Mouse (Mus musculus) heart, embryonic 14.5 days (tissue): ENCODE measurements at regions not wholly inside any gene's neighbourhood (a gene's known extent, or its start where the extent isn't known, plus 50 kb on each side); places are given as distances from the start of the nearest gene placed in this dataset.
A peak's percentile ranks its signal among the peaks of the same experiment; 100 is the strongest.

Source experiments
- ATAC-seq: fragments of 200-750 bp; cut with Nextera tagmentation; 2 replicates; pipeline ENCODE4 v1.8.0; 2017; ENCODE audit warnings: low read depth, moderate TSS enrichment; ENCODE audit not compliant: insufficient number of reproducible peaks, insufficient read depth, low FRiP score
- H3K27ac ChIP-seq, 2 experiments: fragments of 200-500 bp in 1 of 2; fragments of 300-500 bp in 1 of 2; sonication (generic) in 1 of 2; replicated peaks in 1 of 2; 2 replicates each; pipeline ENCODE4 v1.5.1; 2012 to 2014; ENCODE audit warnings: low read depth in 2 of 2, low read length in 2 of 2, control low read depth in 1 of 2, mild to moderate bottlenecking in 1 of 2, mixed read lengths in 1 of 2; ENCODE audit not compliant: control insufficient read depth in 1 of 2, insufficient read depth in 1 of 2
- H3K27me3 ChIP-seq: fragments of 300-500 bp; sonication (generic); 2 replicates; pipeline ENCODE4 v1.6.1; 2014; ENCODE audit warnings: mild to moderate bottlenecking, low read length, control low read depth; ENCODE audit not compliant: control insufficient read depth, insufficient read depth
- H3K36me3 ChIP-seq: fragments of 300-500 bp; sonication (generic); 2 replicates; pipeline ENCODE4 v1.6.1; 2014; ENCODE audit warnings: mild to moderate bottlenecking, control low read depth, low read length, mixed read lengths; ENCODE audit not compliant: control insufficient read depth, insufficient read depth
- H3K4me1 ChIP-seq, 2 experiments: fragments of 200-500 bp in 1 of 2; fragments of 300-500 bp in 1 of 2; sonication (generic) in 1 of 2; 2 replicates each; pipeline ENCODE4 v1.6.1; 2012 to 2014; ENCODE audit warnings: low read length in 2 of 2, control low read depth in 1 of 2, mixed read lengths in 1 of 2; ENCODE audit not compliant: control insufficient read depth in 2 of 2, insufficient read depth in 2 of 2
- H3K4me2 ChIP-seq: fragments of 300-500 bp; sonication (generic); 2 replicates; pipeline ENCODE4 v1.6.1; 2014; ENCODE audit warnings: mild to moderate bottlenecking, low read length
- H3K4me3 ChIP-seq, 2 experiments: fragments of 200-500 bp in 1 of 2; fragments of 300-500 bp in 1 of 2; sonication (generic) in 1 of 2; 2 replicates each; pipeline ENCODE4 v1.5.1; 2012 to 2014; ENCODE audit warnings: low read length in 2 of 2, mild to moderate bottlenecking in 2 of 2, control low read depth in 1 of 2, low read depth in 1 of 2, moderate library complexity in 1 of 2; ENCODE audit not compliant: control insufficient read depth in 1 of 2, insufficient read depth in 1 of 2
- H3K9ac ChIP-seq: fragments of 300-500 bp; sonication (generic); 2 replicates; pipeline ENCODE4 v1.6.1; 2014; ENCODE audit warnings: mild to moderate bottlenecking, low read length
- H3K9me3 ChIP-seq: fragments of 300-500 bp; sonication (generic); 2 replicates; pipeline ENCODE4 v1.6.1; 2016; ENCODE audit warnings: low read length, control low read depth; ENCODE audit not compliant: control insufficient read depth
- WGBS: fragments of 180-500 bp; shearing (Covaris S2); extraction: QIAGEN DNeasy Blood & Tissue Kit; methylation state at CpG from one replicate; pipeline ENCODE4 v1.1.7; 2014; 5-methylcytosine and 5-hydroxymethylcytosine counted together

DNA sequence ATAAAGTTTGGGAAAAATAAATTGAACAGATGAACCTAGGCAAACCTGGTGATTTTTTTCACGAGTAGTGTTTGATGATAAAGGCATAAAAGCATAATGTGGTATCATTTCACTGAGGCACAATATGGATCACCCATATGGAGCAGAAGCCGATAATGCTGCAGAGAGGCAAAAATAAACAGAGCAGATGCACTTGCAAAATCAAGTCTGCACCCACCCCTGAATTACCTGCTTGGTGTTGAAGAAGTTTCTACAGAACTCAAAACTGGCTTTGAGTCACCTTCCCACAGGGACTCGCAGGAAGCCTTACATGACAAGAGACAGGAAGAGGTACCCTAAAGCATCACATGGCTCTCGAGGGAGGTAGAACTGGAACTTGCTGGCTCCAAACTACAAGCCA lies 328.1 kb downstream of the Rnf144a start:
- Histone ChIP-seq H3K36me3 (no peaks in the 10 kb centered on the region), H3K4me3 (no peak overlapping the region), H3K9me3 (no peaks in the 10 kb centered on the region), H3K9ac (no peak overlapping the region), H3K4me2 (no peak overlapping the region), H3K4me1 (no peaks in the 10 kb centered on the region), H3K27me3 (no peaks in the 10 kb centered on the region), H3K27ac (no peak overlapping the region)
- no peak for ATAC-seq
- 79% methylated on average over 4 of the region's 4 CpGs for WGBS

DNA sequence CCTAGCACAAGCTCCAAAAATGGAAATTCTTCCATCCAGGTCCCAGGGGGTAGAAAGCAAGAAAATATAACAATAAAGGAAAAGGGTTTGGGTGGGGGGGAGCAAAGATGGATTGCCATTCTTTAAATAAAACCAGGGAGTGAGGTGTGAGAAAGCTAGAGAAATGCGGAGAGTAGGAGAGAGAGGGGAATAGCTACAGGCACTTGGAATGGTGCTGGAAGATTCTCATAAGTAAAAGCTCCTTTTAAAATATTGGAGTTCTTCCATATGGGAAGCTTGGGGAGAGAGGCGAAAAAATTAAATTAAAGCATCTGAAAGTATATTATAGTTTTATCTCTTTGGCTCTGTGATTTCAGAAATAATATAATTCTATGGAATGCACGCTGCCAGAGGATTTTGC lies 328.6 kb downstream of the Rnf144a start:
- Histone ChIP-seq H3K4me1 (no peaks in the 10 kb centered on the region), H3K9ac (no peak overlapping the region), H3K4me2 (no peak overlapping the region), H3K4me3 (no peak overlapping the region), H3K36me3 (no peaks in the 10 kb centered on the region), H3K9me3 (no peaks in the 10 kb centered on the region), H3K27me3 (no peaks in the 10 kb centered on the region), H3K27ac (no peak overlapping the region)
- ATAC-seq = no peak
- 85% methylated on average over 3 of the region's 3 CpGs for WGBS

DNA sequence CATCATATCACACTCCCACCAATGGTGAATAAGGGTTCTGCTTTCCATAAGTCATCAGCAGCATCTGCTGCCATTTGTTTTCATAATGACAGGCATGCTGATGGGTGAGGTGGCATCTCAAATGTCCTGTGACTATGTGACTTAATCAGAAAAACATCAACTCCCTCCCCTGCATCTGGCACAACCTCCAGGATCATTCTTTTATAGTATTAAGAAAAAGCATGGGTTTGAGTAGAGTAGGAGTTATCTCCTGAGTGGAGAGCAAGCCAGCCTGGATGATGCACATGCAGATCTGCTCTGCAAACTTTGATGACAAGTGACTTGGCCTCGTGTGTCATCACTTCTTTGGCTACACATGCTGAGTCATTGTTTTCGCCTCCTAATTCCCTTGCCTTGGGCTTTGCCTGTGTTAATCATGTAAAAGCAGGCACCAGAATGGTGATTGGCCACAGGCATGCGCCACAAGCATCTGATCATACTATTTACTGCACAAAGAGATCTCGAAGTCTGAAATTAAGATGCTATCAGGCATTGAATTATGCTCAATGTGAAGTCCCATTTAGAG lies 335.9 kb downstream of the Rnf144a start:
- WGBS = 57% methylated on average over 4 of the region's 4 CpGs

GRCm38 (mm10) chr12:26075638-26076254 lies 339.3 kb downstream of the Rnf144a start:
- no peak overlapping the region for H3K4me3 ChIP-seq
- no peaks in the 10 kb centered on the region for H3K36me3 ChIP-seq
- H3K4me1 ChIP-seq = no peaks in the 10 kb centered on the region
- no peak overlapping the region for H3K4me2 ChIP-seq
- no peaks in the 10 kb centered on the region for H3K9me3 ChIP-seq
- no peak overlapping the region for H3K9ac ChIP-seq
- no peak for ATAC-seq
- H3K27me3 ChIP-seq = no peaks in the 10 kb centered on the region
- WGBS = 24% methylated on average over 9 of the region's 9 CpGs
- H3K27ac ChIP-seq = no peak overlapping the region

More for the DNA sequence above, 335.9 kb downstream of the Rnf144a start:
- Histone ChIP-seq H3K4me1 (no peaks in the 10 kb centered on the region), H3K36me3 (no peaks in the 10 kb centered on the region), H3K27ac (no peak overlapping the region), H3K9ac (no peak overlapping the region), H3K4me2 (no peak overlapping the region), H3K9me3 (no peaks in the 10 kb centered on the region), H3K4me3 (no peak overlapping the region), H3K27me3 (no peaks in the 10 kb centered on the region)
- no peak for ATAC-seq

- Histone ChIP-seq H3K4me3 (no peak overlapping the region), H3K27ac (no peak overlapping the region), H3K27me3 (peaks cover 13% of the 10 kb centered on the region; the same call in 1 of the 2 replicates), H3K9me3 (no peaks in the 10 kb centered on the region), H3K4me2 (no peak overlapping the region), H3K9ac (no peak overlapping the region), H3K4me1 (peaks cover 5 to 7% of the 10 kb centered on the region in 2 experiments; a peak in 2 of 4 replicates), H3K36me3 (no peaks in the 10 kb centered on the region)
- 79% methylated on average over 7 of the region's 7 CpGs for WGBS
- no peak for ATAC-seq
Measured at GRCm38 (mm10) chr12:26072180-26072579, 342.9 kb downstream of the Rnf144a start.

GRCm38 (mm10) chr12:26071610-26072009 lies 343.4 kb downstream of the Rnf144a start:
- Histone ChIP-seq H3K9me3 (no peaks in the 10 kb centered on the region), H3K36me3 (no peaks in the 10 kb centered on the region), H3K4me3 (no peak overlapping the region), H3K27me3 (peaks cover 13% of the 10 kb centered on the region; the same call in 1 of the 2 replicates), H3K27ac (no peak overlapping the region), H3K4me1 (peaks cover 5 to 7% of the 10 kb centered on the region in 2 experiments; a peak in 2 of 4 replicates), H3K9ac (no peak overlapping the region), H3K4me2 (no peak overlapping the region)
- 15% methylated on average over 3 of the region's 3 CpGs for WGBS
- ATAC-seq = no peak

DNA sequence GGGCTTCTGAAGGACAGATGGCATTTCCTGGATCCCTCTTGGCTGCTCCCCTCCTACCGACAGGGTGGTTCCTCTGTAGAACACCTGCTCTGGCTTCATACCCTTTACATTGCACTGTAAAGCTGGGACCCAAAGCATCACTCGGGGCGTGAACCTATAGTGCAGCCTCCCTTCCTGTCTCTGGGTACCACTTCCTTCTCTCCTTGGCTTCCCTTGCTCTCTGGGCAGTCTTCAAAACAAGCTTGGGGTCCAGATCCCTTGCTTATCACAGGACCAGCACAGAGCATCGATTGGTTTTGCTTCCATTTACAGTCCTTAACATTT lies 346.4 kb downstream of the Rnf144a start:
- Histone ChIP-seq H3K27ac (no peak overlapping the region), H3K9ac (0 out of 2 replicates have a peak overlapping the region, but pooled peaks have one; percentile 34), H3K27me3 (peaks cover 13% of the 10 kb centered on the region; the same call in 1 of the 2 replicates), H3K36me3 (no peaks in the 10 kb centered on the region), H3K4me1 (peaks cover 5 to 7% of the 10 kb centered on the region in 2 experiments; a peak in 2 of 4 replicates), H3K4me2 (peak overlapping the region; percentile 65), H3K4me3 (peak overlapping the region; percentile 22 to 33), H3K9me3 (no peaks in the 10 kb centered on the region)
- WGBS = 26% methylated on average over 4 of the region's 4 CpGs
- no peak for ATAC-seq
